Mouse (Mus musculus): Measurements from ENCODE around the gene Ncln.

Gene Ncln

GRCm38 (mm10) chr10:81496264-81496901, at the start of gene Ncln:
TSS of gene Ncln (minus strand) at chr10:81496392.
- DNase-seq: peak; percentile 99

DNA sequence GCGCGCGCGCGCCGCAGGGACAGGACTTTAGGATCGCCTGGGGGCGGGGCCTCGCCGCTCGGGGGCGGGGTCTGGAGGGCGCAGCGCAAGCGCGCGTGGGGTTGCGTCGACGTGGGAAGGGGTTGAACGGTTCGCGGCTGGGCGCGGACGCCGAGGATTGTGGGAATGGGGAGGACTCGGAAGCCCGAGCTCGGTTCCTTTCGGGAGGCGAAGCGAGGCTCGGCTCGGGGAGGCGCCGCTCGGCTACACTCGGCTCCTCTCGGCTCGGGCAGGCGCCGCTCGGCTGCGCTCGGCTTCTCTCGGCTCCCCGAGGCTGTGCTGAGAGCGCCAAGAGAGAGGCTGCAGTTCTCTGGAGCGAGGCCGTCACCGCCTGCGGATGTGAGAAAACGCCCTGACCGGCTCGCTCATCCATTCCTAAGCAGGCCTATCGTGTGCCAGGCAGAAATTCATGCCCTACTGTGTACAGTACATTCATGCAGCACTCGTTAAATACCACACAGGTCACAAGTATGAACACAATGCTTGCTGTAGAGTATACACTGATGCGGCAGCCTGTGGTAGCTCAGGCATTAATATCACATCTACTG, 49.1 kb upstream of the Ncln start, which contains the start of gene Gna11:
Gene Gna11 (minus strand): TSS at position 30 of the 587 bp plus-strand sequence.
- DNase-seq: peak; percentile 99

DNA sequence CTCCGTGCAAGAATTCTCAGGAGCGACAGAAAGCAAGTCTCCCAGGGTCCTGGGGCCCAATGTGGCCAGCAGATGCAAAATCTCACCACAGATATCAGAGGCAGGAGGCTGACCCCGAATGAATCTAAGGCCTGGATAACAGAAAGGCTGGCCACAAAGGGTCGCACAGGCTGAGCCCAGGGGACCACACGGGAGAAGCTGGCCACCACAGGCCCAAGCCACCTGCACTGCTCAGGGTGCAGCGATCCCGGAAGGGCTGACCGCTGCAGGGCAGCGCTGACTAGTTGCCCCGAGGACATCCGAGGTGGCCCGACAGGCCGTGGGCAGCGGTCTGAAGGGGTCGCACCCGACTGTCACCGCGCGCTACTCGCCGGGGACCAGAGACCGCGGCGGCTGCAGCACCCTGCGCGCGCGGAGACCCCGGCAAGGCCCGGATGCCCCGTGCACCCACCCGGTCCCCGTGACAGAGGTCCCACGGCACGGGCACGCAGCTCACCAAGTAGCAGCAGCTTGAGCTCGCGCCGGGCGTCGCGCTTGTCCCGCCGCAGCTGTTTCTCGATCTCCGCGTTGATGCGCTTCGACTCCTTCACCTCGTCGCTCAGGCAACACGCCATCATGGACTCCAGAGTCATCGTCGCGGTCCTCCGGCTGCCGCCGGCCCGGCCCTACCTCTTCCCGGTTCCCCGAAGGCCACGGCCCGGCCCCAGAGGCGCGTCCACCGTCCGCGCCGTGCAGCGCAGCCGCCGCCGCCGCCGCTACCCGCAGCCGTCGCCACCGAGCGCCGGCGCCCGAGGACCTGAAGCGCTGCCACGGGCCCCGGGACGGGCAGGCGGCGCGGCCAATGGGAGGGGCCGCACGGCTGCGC, 48.3 kb upstream of the Ncln start:
- DNase-seq: no peak

DNA sequence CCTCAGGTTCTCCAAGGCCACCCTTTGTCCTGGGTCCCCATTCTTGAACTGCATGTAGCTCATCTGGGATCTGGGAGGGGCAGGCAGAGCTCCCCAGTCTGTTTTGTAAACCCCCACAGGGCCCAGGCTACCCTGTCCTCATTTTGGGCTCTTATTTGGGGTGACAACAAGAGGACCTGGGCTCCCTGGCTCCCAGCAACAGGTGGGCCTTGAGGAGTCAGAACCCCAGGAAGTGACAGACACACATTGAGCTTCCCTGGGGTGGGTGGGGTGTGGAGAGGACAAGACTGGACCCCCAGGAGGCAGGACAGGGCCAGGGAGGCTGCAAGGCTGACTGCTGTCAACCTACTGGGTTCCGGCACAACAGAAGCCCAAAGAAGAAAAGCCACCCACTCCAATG, 47.4 kb upstream of the Ncln start:
- DNase-seq: no peak

- DNase-seq: no peak
Measured at GRCm38 (mm10) chr10:81542727-81543460, 46.7 kb upstream of the Ncln start.

- no peak for DNase-seq
Measured at GRCm38 (mm10) chr10:81541803-81542202, 45.6 kb upstream of the Ncln start.

DNA sequence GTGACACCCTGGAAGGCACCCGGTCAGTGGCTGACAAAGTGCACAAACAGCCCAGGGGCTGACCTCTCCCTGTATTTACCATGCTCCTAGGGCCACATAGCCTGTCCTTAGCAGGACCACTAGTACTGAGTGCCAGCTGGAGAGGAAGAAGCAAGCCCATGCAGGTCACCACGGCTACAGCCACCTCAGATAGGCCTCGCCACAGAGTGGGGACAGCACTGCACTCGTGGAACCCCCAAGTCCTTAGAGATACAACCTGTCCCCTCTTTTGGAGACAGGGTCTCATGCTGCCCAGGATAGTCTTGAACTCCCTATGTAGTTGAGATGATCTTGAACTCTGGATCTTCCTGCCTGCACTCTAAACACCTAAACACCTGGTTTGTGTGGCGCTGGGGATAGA, 45.2 kb upstream of the Ncln start:
- DNase-seq: no peak

DNA sequence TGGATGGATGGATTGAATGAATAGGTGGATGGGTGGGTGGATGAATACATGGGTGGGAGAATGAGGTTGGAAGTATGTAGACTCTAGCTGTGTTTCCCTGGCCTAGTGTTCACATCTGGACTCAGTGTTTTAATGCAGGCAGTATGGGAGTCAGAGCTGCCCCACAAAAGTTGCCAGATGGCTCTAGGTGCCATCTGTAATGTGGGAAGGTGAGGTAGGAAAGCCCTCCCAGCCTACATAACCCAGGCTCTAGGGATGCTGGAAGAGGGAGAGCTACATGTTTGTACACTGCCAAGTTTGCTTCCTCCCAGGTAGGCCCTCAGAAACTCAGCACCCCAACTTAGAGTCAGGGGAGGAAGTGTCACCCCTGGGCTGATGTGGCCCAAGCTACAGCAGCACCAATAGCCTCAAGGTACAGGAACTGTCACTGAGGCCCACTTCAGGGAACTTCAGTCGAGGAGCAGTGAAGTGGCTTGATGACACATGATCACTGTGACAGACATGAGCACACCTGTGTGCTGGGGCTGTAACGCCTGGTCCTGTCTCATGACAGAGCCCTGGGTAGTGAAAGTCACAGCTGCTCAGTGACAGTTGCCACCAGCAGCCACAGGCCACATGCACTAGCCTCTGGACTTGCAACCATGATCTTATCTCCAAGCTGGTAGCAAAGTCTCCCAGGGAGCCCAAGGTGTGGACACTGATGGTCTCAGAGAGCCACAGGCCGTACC, 42.3 kb upstream of the Ncln start:
- DNase-seq: no peak

DNA sequence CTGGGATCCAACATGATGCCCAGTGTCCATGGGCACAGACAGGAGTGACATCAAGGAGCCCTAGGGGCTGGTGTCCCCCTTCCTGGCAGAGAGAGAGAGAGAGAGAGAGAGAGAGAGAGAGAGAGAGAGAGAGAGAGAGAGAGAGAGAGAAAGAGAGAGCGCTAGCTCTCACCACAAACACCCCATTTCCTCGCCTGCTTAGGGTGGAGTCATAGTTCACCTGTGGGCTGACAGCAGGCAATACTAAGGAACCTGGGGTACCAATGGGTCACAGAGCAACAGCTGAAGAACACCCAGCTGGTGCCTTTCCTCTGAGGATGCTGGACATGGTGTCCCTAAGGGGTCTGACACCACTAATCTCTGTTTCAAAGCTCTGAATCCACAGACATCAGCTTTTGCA, 41.2 kb upstream of the Ncln start:
- no peak for DNase-seq

- no peak for DNase-seq
Measured at GRCm38 (mm10) chr10:81536734-81537133, 40.5 kb upstream of the Ncln start.

DNA sequence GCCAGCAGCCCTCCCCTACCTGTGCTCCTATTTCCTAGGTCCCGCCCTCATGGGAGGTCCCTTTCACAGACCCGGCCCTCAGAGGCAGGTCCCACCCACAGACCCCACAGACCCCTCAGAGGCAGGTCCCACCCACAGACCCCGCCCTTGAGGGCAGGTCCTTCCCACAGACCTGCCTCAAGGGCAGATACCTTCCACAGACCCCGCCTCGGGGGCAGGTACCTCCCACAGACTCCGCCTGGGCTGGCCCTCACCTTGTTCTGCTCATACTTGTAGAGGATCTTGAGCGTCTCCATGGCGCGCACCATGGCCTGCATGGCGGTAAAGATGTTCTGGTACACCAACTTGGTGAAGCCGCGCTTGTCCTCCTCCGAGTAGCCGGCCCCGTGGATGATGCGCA, 38.6 kb upstream of the Ncln start:
- DNase-seq: no peak

- no peak for DNase-seq
Measured at GRCm38 (mm10) chr10:81526779-81527178, 30.6 kb upstream of the Ncln start.

DNA sequence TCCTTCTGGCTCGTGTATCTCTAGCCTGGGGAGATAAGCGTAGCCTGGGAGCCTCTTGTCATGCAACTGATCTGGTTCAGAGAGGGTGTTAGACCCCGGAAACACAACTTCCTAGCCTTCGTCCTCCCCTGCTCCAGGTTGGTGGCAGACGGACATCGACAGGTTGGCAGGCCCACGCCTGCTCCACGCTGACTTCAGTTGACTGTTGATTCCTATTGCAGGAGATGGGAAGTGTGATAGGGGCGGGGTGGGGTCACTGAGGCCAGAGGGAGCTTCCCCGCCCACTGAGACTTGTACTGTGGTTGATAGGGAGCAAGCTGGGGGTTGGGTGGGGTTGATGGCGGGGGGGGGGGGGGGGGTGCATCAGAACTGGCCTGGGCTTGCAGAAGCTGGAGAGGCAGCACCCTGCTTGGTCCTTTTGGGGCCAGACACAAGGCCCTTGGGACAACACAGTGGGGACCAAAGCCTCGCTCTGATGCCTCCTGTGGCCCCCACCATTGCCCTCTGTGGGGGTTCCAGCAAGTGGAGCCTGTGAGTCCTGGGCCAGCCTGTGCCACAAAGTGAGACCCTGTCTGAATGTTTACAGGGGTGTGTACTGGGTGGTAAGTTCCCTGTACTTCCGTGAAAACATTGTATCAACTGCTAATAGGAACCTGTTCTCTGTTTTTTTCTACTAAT, 29.0 kb upstream of the Ncln start:
- no peak for DNase-seq

DNA sequence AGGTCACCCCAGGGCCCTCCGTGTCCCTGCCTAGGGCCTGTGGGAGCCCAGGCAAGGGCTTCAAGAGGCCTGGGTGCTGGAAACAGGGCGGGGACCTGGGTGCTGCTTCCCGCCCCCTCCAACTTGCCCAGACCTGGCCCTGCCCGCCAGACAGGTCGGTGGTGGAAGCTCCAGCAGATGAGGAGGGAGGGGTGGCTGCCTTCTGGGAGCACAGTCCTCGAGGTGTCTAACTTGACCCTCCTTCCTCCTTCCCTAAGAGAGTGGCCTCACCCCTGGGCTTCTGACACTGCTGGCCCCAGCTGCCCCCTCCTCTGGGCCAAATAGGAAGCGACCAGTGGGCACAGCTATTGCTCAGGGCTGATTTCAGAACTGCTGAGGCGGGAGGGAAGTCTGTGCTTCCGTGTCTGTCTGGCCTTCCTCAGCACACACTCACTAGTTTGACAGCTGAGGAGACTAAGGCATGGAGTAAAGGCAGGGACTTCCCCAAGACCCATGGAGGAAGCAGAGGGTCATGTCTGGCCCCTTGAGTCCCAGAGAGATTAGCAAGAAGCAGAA, 27.9 kb upstream of the Ncln start, which contains the start of gene Gna15:
Gene Gna15 (minus strand): TSS at position 175 of the 555 bp plus-strand sequence.
- peak; percentile 84 for DNase-seq

DNA sequence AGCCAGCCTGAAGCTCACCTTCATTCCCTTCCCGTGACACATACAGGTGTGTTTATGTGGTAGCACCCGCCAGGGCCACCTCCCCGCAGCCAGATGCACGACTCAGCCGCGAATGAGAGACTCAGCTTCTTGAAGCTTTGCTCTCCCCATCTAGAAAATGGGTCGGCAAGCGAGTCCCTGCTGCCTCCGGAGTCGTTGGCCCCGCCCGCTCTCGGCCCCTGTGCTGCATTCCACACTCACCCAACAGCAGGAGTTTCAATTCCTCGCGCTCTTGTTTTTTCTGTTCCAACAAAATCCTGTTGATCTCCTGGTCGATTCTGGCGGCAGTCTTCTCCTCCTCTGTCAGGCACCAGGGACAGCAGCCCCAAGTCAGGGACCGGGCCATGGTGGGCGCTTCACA, 27.4 kb upstream of the Ncln start:
- DNase-seq: no peak

DNA sequence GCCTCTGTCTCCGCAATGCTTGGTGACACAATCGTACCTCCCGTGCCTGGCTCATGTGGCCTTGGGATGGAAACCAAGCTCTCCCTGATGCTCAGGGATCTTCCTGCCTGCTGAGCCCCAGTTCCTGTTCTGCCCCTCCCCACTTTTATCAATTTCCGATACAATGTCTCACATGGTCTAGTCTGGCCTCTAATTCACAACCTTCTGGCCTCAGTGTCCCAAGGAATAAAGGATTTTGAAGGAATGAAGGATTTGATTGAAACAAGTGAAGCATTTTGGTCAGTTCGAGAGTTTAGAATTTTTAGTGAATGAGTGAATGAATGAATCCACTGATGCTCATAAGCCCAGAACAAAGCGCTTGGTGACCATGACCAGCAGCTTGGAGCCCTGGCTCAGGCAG, 26.9 kb upstream of the Ncln start:
- no peak for DNase-seq

DNA sequence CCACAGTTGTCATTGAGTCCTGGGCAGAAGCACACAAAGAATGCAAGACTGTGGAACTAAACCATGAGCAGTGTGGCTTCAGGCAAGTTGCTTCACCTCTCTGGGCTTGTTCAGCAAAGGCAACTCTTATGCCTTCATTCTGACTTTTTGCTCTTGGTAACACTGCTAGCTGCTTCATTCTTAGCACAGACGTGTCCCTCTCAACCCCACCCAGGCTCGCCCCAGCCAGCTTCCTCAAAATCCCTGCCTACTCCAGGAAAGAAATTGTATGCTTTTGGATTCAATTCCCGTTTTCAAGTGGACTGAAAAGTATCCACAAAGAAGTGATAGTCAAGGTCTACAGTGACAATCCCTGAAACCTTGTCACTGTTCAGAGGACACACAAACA, 23.8 kb upstream of the Ncln start:
- DNase-seq: no peak

- DNase-seq: peak; percentile 80
Measured at GRCm38 (mm10) chr10:81519227-81519977, 23.2 kb upstream of the Ncln start.

DNA sequence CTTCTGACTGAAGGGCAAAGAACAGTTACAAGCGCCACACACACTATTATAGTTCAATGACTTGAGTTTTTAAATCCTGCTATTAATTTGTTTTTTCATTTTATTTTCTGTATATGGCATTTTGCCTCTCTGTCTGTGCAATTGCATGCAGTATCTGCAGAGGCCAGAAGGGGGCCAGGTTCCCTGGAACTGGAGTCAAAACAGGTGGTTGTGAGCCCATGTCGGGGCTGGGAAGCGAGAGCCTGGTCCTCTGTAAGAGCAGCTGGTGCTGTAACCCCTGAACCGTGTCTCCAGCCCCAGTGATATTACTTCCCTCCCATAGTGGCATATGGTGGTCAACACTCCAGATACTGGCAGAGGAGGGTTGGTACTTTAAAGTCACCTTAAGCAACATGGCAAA, 22.4 kb upstream of the Ncln start:
- no peak for DNase-seq

DNA sequence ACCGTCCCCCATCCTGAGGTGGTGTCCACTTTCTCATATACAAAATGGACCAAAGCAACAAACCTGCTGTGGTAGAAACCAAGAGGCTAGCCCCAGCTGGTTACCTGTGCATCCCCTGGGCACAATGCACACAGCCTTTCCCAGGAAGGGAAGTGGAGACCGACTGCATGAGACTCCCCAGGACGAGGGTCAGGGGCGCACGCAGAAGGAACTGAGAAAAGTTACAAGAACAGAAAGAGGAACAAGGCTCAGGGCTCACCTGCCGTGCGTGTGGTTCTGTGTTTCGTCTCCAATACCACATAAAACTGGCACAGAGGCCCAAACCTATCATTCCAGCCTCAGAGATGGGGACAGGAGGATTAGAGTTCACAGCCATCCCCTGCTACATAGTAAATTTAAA, 21.0 kb upstream of the Ncln start:
- DNase-seq: no peak

DNA sequence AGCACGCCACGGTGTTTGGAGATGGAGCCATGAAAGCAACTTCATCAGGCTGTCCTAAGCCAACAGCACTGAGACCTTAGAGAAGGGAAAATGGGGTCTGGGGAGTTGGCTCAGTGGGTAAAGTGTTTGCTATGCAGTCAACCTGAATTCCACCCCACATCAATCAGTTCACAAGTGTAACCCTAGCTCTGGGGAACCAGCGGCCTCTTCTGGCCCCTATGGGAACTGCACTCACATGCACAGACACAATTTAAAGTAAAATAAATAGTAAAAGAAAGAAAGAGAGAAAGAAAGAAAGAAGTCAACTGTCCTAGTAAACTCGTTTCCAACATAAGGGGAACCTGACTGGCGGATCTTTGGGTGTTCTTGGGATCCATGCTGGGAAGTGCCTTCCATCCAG, 17.6 kb upstream of the Ncln start:
- DNase-seq: no peak

Data from layer of hippocampus, adult 9-11 months (tissue).